Mouse (Mus musculus) intestine, embryonic 16.5 days (tissue): ENCODE results near the gene Gm49333. TPM values are rescaled to one million over a fixed set of nuclear protein-coding genes. Genes with fewer than 3 reads are reported as not detected.

Experiments
- ATAC-seq: fragments of 200-750 bp; cut with Nextera tagmentation; 2 replicates; pipeline ENCODE4 v1.8.0; 2017; ENCODE audit warnings: moderate TSS enrichment, moderate library complexity
- H3K27ac ChIP-seq: fragments of 300-500 bp; sonication (generic); 2 replicates; pipeline ENCODE4 v1.5.1; 2014; ENCODE audit warnings: mild to moderate bottlenecking, low read length
- H3K27me3 ChIP-seq: fragments of 300-500 bp; sonication (generic); replicated peaks from 2 replicates; pipeline ENCODE4 v1.6.1; 2014; ENCODE audit warnings: low read length, control low read depth, mixed read lengths; ENCODE audit not compliant: control insufficient read depth, insufficient read depth
- H3K36me3 ChIP-seq: fragments of 300-500 bp; sonication (generic); 2 replicates; pipeline ENCODE4 v1.6.1; 2014; ENCODE audit warnings: low read length, control low read depth; ENCODE audit not compliant: control insufficient read depth, insufficient read depth
- H3K4me1 ChIP-seq: fragments of 300-500 bp; sonication (generic); 2 replicates; pipeline ENCODE4 v1.6.1; 2014; ENCODE audit warnings: low read length, control low read depth, mixed read lengths; ENCODE audit not compliant: control insufficient read depth, insufficient read depth
- H3K4me2 ChIP-seq: fragments of 300-500 bp; sonication (generic); 2 replicates; pipeline ENCODE4 v1.6.1; 2014; ENCODE audit warnings: low read depth, low read length, control low read depth
- H3K4me3 ChIP-seq: fragments of 300-500 bp; sonication (generic); 2 replicates; pipeline ENCODE4 v1.5.1; 2014; ENCODE audit warnings: mild to moderate bottlenecking, low read length
- H3K9ac ChIP-seq: fragments of 300-500 bp; sonication (generic); 2 replicates; pipeline ENCODE4 v1.6.1; 2014; ENCODE audit warnings: low read depth, low read length
- H3K9me3 ChIP-seq: fragments of 300-500 bp; sonication (generic); 2 replicates; pipeline ENCODE4 v1.6.1; 2016; ENCODE audit warnings: low read length, control low read depth; ENCODE audit not compliant: control insufficient read depth
- WGBS: fragments of 180-500 bp; shearing (Covaris S2); extraction: QIAGEN DNeasy Blood & Tissue Kit; methylation state at CpG from one replicate; pipeline ENCODE4 v1.1.7; 2014; 5-methylcytosine and 5-hydroxymethylcytosine counted together
- microRNA counts: library from miRNA; unstranded; fragments of <30 nt; microRNA quantifications from one replicate; lab custom pipeline; 2016
- microRNA-seq: library from miRNA; unstranded; fragments of <30 nt; microRNA quantifications from one replicate; pipeline ENCODE4, GENCODE M21; 2016
- polyA plus RNA-seq: library from polyadenylated mRNA; unstranded; fragments of >200 nt; fragmentation: Nextera tagmentation; extraction: Ambion mirVana; gene quantifications from 2 replicates; pipeline ENCODE4 v1.2.1, GENCODE M21; 2015

The Gm49333 gene
- polyA plus RNA-seq, 1 experiment from 2014 or later: not detected

- WGBS: 70% methylated on average over 8 of the region's 8 CpGs
- Histone ChIP-seq H3K4me2 (no peak overlapping the region), H3K9me3 (no peaks in the 10 kb centered on the region), H3K27ac (no peak overlapping the region), H3K4me3 (no peak overlapping the region), H3K36me3 (peaks cover 8% of the 10 kb centered on the region; the same call in 1 of the 2 replicates), H3K27me3 (no peaks in the 10 kb centered on the region; the same call in 1 of the 2 replicates), H3K4me1 (peaks cover 19% of the 10 kb centered on the region), H3K9ac (no peak overlapping the region)
- ATAC-seq: no peak
Observed at GRCm38 (mm10) chr16:20694781-20695180, 83.4 kb downstream of the Gm49333 start.

MicroRNA genes within 50 kb of the gene (microRNA counts, 519-probe panel; counts per million panel counts)
- microRNA mmu-miR-1224 (lab: Ali Mortazavi, UCI): 2,391 counts per million, percentile 57 among the panel's probes with 10 or more counts

Small RNAs within 50 kb of the gene (microRNA-seq; reads per million reads assigned to microRNA genes)
- gene Mir1224: 10.9 reads per million, percentile 23 among the genes with 10 or more reads in this experiment

Other genes with a start within 250 kb of the Gm49333 start
- 28.0 and 31.0 TPM in 2 replicates for gene Abcc5, start 185.2 kb upstream of the Gm49333 start, polyA plus RNA-seq
- gene Eif2b5, start 112.8 kb upstream of the Gm49333 start, polyA plus RNA-seq: 90.0 and 93.7 TPM in 2 replicates
- 15.7 and 18.5 TPM in 2 replicates for gene Dvl3, start 94.6 kb upstream of the Gm49333 start, polyA plus RNA-seq
- 679 and 681 TPM in 2 replicates for gene Ap2m1, start 76.1 kb upstream of the Gm49333 start, polyA plus RNA-seq
- 64.8 and 67.7 TPM in 2 replicates for gene Abcf3, start 63.0 kb upstream of the Gm49333 start, polyA plus RNA-seq
- gene Vwa5b2, start 22.1 kb upstream of the Gm49333 start, polyA plus RNA-seq: 5.5 and 5.6 TPM in 2 replicates
- 31.7 and 34.7 TPM in 2 replicates for gene Eef1akmt4, start within 50 bp of the Gm49333 start, polyA plus RNA-seq
- gene Alg3, start 125 bp downstream of the Gm49333 start, polyA plus RNA-seq: 44.3 and 47.5 TPM in 2 replicates
- gene Camk2n2, start 9.7 kb downstream of the Gm49333 start, polyA plus RNA-seq: 0.38 and 0.40 TPM in 2 replicates
- gene Ece2, start 18.2 kb downstream of the Gm49333 start, polyA plus RNA-seq: 1.7 TPM in 2 replicates
- 276 and 309 TPM in 2 replicates for gene Psmd2, start 40.0 kb downstream of the Gm49333 start, polyA plus RNA-seq
- gene Eif4g1, start 56.7 kb downstream of the Gm49333 start, polyA plus RNA-seq: 158 and 162 TPM in 2 replicates
- 6.2 and 6.8 TPM in 2 replicates for gene Fam131a, start 81.6 kb downstream of the Gm49333 start, polyA plus RNA-seq
- gene Polr2h, start 106.1 kb downstream of the Gm49333 start, polyA plus RNA-seq: 84.5 and 95.5 TPM in 2 replicates
- 12.0 and 13.1 TPM in 2 replicates for gene Clcn2, start 106.1 kb downstream of the Gm49333 start, polyA plus RNA-seq
- 3.0 and 3.1 TPM in 2 replicates for gene Chrd, start 121.5 kb downstream of the Gm49333 start, polyA plus RNA-seq
- 2.6 and 2.9 TPM in 2 replicates for gene Thpo, start 122.9 kb downstream of the Gm49333 start, polyA plus RNA-seq